Mouse (Mus musculus) testis, adult 2 months (tissue): Measurements from ENCODE around the gene Mblac2.

ENCODE experiments used
- CTCF ChIP-seq: fragments of 200-500 bp; IDR thresholded peaks from 2 replicates; pipeline ENCODE4 v1.5.1; 2012; ENCODE audit warnings: low read depth, mild to moderate bottlenecking, inconsistent platforms, low read length, moderate library complexity; ENCODE audit not compliant: control insufficient read depth, insufficient read depth, insufficient replicate concordance
- POLR2A ChIP-seq: fragments of 200-500 bp; IDR thresholded peaks from 2 replicates; pipeline ENCODE4 v1.6.1; 2012; ENCODE audit warnings: low read depth, mild to moderate bottlenecking, inconsistent platforms, low read length, moderate library complexity; ENCODE audit not compliant: control insufficient read depth

- no peak for TF ChIP-seq CTCF
- no peak for TF ChIP-seq POLR2A
These were observed 20.7 kb upstream of the Mblac2 start for GRCm38 (mm10) chr13:81690477-81690876.
